Mouse (Mus musculus) spleen, adult 2 months (tissue): ENCODE measurements around the gene Slc25a29. TPM values are rescaled to one million over a fixed set of nuclear protein-coding genes. Genes with fewer than 3 reads are reported as not detected.
A peak's percentile ranks its signal among the peaks of the same experiment; 100 is the strongest.

Source experiments
- DNase-seq, 2 experiments: peaks; one replicate each; pipeline versions ENCODE4 v3.0.0 to v3.0.0-alpha.2; 2012 to 2021; ENCODE audit warnings: low spot score in 2 of 2, low read depth in 1 of 2
- H3K27ac ChIP-seq: fragments of 200-500 bp; 2 replicates; pipeline ENCODE4 v1.5.1; 2012; ENCODE audit warnings: low read length, inconsistent platforms; ENCODE audit not compliant: insufficient read depth
- H3K27me3 ChIP-seq: fragments of 200-500 bp; 2 replicates; pipeline ENCODE4 v1.6.1; 2012; ENCODE audit warnings: mild to moderate bottlenecking, moderate library complexity, low read length, inconsistent platforms; ENCODE audit not compliant: control insufficient read depth, insufficient read depth
- H3K36me3 ChIP-seq: fragments of 200-500 bp; 2 replicates; pipeline ENCODE4 v1.6.1; 2012; ENCODE audit warnings: mild to moderate bottlenecking, low read length, inconsistent platforms; ENCODE audit not compliant: control insufficient read depth, insufficient read depth
- H3K4me1 ChIP-seq: fragments of 200-500 bp; 2 replicates; pipeline ENCODE4 v1.6.1; 2011; ENCODE audit warnings: inconsistent platforms; ENCODE audit not compliant: control insufficient read depth, insufficient read depth, insufficient read length
- H3K4me3 ChIP-seq: fragments of 200-500 bp; 2 replicates; pipeline ENCODE4 v1.5.1; 2011; ENCODE audit warnings: mild to moderate bottlenecking, inconsistent platforms; ENCODE audit not compliant: insufficient read depth, insufficient read length; ENCODE audit errors: extremely low read depth
- CTCF ChIP-seq: fragments of 200-500 bp; IDR thresholded peaks from 2 replicates; pipeline ENCODE4 v1.5.1; 2011; ENCODE audit warnings: mild to moderate bottlenecking, inconsistent platforms; ENCODE audit not compliant: insufficient read depth, insufficient read length, insufficient replicate concordance; ENCODE audit errors: extremely low read depth
- POLR2A ChIP-seq: fragments of 200-500 bp; IDR thresholded peaks from 2 replicates; pipeline ENCODE4 v1.6.1; 2011; ENCODE audit warnings: low read depth, low read length, inconsistent platforms
- WGBS: fragments of 180-500 bp; shearing (Covaris S2); methylation state at CpG from one replicate; pipeline ENCODE4 v1.1.7; 2018; 5-methylcytosine and 5-hydroxymethylcytosine counted together
- polyA plus RNA-seq: library from polyadenylated mRNA; depleted of rRNA; stranded (reverse); fragments of >200 nt; gene quantifications from 2 replicates; pipeline ENCODE4 v1.2.3, GENCODE M21; 2012; rRNA removed

The Slc25a29 gene
- polyA plus RNA-seq, 1 experiment = 5.9 TPM

DNA sequence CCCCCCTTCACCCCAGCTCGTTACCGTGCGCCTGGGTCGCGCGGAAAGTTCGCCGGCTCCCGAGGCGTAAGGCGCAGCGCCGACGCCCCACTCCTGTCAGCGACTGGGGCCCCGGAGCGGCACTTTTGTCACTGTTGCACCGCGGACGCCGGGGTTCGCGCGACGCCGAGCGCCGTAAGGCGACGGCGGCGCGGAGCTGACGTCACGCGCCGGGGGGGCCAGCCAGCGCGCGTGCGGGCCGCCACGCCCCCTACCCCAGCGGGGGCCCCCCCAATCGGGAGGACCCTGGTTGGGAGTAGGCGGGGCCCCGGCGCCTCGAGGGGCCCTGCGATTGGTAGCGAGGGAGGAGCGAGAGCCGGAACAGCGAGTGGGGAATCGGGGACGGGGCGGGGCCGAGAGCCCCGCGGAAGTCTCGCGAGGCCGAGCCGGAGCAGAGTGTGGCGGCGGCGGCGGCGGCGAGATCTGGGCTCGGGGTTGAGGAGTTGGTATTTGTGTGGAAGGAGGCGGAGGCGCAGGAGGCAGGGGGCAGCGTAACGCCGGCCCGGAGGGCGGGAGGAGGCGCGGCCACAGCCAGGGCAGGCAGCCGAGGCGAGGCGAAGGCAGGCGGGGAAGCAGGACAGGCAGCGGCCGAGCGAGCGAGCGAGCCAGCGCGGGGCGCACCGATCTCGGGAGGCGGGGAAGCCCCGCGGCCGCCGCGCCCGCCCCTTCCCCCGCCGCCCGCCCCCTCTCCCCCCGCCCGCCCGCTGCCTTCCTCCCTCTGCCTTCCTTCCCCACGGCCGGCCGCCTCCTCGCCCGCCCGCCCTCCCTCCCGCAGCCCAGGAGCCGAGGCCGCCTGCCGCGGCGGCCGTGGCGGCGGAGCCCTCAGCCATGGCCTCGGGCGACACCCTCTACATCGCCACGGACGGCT lies 42.9 kb downstream of the Slc25a29 start, which contains the start of gene Yy1:
Gene Yy1, plus strand, starts transcription at position 428 of the 907 bp plus-strand sequence.
- Histone ChIP-seq H3K4me3 (peak within 1 kb of the TSS; percentile 96), H3K27ac (peak within 1 kb of the TSS; percentile 100), H3K4me1 (no peaks in the 10 kb centered on the region; the same call in 1 of the 2 replicates), H3K36me3 (no peaks in the 10 kb centered on the region), H3K27me3 (no peaks in the 10 kb centered on the region)
- TF ChIP-seq CTCF (no peak), POLR2A (peak; percentile 75)
- under 1% methylated on average over 78 of the region's 127 CpGs for WGBS
- peak; percentile 96 to 98 for DNase-seq

DNA sequence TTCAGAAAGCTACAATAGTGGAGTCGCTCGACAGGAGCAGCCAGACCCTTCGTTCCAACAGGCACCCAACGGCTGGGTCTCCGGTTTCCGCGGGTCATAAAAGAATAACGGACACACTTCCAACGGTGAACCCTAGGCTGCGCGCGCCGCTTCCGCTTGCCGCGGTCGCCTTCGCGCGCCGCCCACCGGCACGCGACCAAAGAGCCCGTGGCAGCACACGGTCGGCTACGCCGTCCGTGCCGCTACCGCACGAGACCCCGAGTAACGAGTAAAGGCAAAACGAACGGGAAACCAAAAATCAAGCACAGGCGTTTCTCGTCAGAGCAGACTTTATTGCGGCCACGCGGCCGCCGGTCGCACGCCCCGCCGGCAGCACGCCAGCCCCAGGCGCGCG lies 43.5 kb downstream of the Slc25a29 start:
- WGBS = under 1% methylated on average over 52 of the region's 52 CpGs
- no peaks in the 10 kb centered on the region for H3K27me3 ChIP-seq
- H3K36me3 ChIP-seq = no peaks in the 10 kb centered on the region
- peak; percentile 67 to 72 for DNase-seq
- peak overlapping the region; percentile 96 for H3K27ac ChIP-seq
- H3K4me1 ChIP-seq = no peaks in the 10 kb centered on the region; the same call in 1 of the 2 replicates
- H3K4me3 ChIP-seq = peak overlapping the region; percentile 93
- TF ChIP-seq POLR2A (peak; percentile 38), CTCF (no peak)

DNA sequence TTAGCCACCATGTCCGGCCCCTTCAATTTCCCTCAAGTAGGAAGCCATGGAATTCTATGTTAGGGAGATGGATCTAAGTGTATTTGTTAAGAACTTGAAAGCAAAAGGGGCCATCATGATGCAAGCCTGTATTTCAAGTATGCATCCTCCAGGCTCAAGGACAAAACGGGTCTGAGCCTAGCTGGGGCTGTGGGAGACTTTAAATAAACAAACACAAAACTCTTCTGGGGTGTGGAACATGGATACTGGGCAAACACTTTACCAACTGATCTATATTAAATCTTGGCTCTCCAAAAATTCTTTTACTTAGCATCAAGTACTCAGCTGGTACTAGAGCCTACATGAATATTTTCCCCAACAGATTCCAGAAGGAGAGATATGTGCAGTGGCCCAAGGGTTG lies 48.4 kb downstream of the Slc25a29 start:
- no peak for TF ChIP-seq POLR2A
- no peak for TF ChIP-seq CTCF
- WGBS = 92% methylated on average over 2 of the region's 2 CpGs
- H3K27ac ChIP-seq = no peak overlapping the region
- no peaks in the 10 kb centered on the region for H3K36me3 ChIP-seq
- no peak overlapping the region for H3K4me3 ChIP-seq
- DNase-seq = no peak
- no peaks in the 10 kb centered on the region for H3K4me1 ChIP-seq
- no peaks in the 10 kb centered on the region for H3K27me3 ChIP-seq

DNA sequence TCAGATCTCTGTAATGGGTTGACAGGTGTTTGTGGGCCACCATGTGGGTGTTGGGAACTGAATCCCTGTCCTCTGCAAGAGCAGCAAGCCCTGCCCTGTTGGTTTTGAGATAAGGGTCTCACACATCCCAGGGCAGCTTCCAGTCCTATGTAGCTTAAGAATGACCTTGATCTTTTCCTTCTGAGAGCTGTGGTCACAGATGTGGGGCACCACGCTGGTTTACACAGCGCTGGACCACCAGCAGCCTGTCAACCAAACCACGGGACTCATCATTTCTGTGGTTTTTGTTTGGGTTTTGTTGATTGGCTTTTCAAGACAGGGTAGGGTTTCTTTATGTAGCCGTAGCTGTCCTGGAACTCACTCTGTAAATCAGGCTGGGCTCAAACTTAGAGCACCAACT lies 50.5 kb downstream of the Slc25a29 start:
- H3K4me3 ChIP-seq = no peak overlapping the region
- WGBS = 46% methylated on average over 4 of the region's 4 CpGs
- H3K27me3 ChIP-seq = no peaks in the 10 kb centered on the region
- TF ChIP-seq POLR2A = no peak
- no peak for TF ChIP-seq CTCF
- H3K4me1 ChIP-seq = no peaks in the 10 kb centered on the region
- DNase-seq = no peak
- no peak overlapping the region for H3K27ac ChIP-seq
- H3K36me3 ChIP-seq = no peaks in the 10 kb centered on the region

DNA sequence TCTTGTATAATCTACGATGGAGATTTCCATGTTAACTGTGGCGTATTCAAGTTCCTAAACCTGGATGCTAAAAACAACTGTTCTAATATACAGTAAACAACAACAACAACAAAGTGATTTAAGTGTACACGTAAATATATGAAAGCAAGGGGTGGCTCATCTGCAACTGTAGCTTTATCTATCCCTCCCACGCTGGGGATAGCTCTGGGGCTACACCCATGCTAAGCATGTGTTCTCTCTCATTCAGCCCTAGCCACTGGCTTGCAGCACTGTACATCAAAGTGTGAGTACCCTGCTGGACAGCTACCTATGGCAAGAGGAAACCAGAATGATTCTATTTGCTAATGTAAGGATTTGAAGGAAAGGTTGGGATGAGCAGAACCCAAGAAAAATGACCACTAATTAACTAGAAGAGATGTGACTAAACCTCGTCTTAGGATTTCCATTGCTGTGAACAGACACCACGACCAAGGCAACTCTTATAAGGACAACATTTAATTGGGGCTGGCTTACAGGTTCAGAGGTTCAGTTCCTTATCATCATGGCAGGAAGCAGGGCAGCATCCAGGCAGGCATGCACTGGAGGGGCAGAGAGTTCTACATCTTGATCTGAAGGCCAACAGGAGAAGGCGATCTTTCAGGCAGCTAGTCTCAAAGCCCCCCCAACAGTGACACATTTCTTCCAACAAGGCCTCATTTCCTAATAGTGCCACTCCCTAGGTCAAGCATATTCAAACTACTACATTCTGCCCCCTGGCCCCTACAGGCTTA lies 55.4 kb downstream of the Slc25a29 start:
- TF ChIP-seq CTCF = no peak
- TF ChIP-seq POLR2A = no peak
- H3K4me1 ChIP-seq = no peaks in the 10 kb centered on the region
- 90% methylated on average over 7 of the region's 7 CpGs for WGBS
- no peaks in the 10 kb centered on the region; the same call in 1 of the 2 replicates for H3K36me3 ChIP-seq
- H3K4me3 ChIP-seq = no peak overlapping the region
- H3K27ac ChIP-seq = no peak overlapping the region
- no peaks in the 10 kb centered on the region for H3K27me3 ChIP-seq
- no peak for DNase-seq

Other genes starting within 250 kb of the Slc25a29 start
- 0.11 TPM in 1 of 2 replicates, not detected in the other for gene Degs2, start 133.6 kb downstream of the Slc25a29 start, polyA plus RNA-seq
- gene Yy1, start 42.9 kb downstream of the Slc25a29 start, polyA plus RNA-seq = 15.2 and 21.0 TPM in 2 replicates
- 3.2 and 5.2 TPM in 2 replicates for gene Slc25a47, start 163 bp upstream of the Slc25a29 start, polyA plus RNA-seq
- 6.4 and 9.5 TPM in 2 replicates for gene Wdr25, start 57.7 kb upstream of the Slc25a29 start, polyA plus RNA-seq
- gene Wars, start 58.3 kb upstream of the Slc25a29 start, polyA plus RNA-seq = 45.5 and 60.3 TPM in 2 replicates
- gene Begain, start 232.3 kb upstream of the Slc25a29 start, polyA plus RNA-seq = 3.1 and 4.8 TPM in 2 replicates